Mouse (Mus musculus): ENCODE measurements around the gene Macrod2.

Macrod2 gene

GRCm38 (mm10) chr2:140911463-140911862 lies 516.4 kb downstream of the Macrod2 start:
- no peak for DNase-seq (ENCODE audit: low spot score in 2 of 2)

- DNase-seq (ENCODE audit: low spot score in 2 of 2) = no peak
Measured at GRCm38 (mm10) chr2:140912179-140912578, 517.1 kb downstream of the Macrod2 start.

GRCm38 (mm10) chr2:140912931-140913330 lies 517.8 kb downstream of the Macrod2 start:
- DNase-seq (ENCODE audit: low spot score in 2 of 2) = no peak

GRCm38 (mm10) chr2:140913679-140914412 lies 518.7 kb downstream of the Macrod2 start:
- DNase-seq (ENCODE audit: low spot score in 2 of 2) = no peak

- DNase-seq (ENCODE audit: low spot score in 2 of 2) = no peak
Measured at GRCm38 (mm10) chr2:140926922-140927321, 531.8 kb downstream of the Macrod2 start.

- no peak for DNase-seq (ENCODE audit: low spot score in 2 of 2)
Measured at GRCm38 (mm10) chr2:140934483-140934882, 539.4 kb downstream of the Macrod2 start.

- DNase-seq (ENCODE audit: low spot score in 2 of 2) = no peak
Measured at GRCm38 (mm10) chr2:140949461-140949860, 554.4 kb downstream of the Macrod2 start.

- no peak for DNase-seq (ENCODE audit: low spot score in 2 of 2)
Measured at GRCm38 (mm10) chr2:140959246-140959645, 564.1 kb downstream of the Macrod2 start.

GRCm38 (mm10) chr2:140970181-140970580 lies 575.1 kb downstream of the Macrod2 start:
- no peak for DNase-seq (ENCODE audit: low spot score in 2 of 2)

GRCm38 (mm10) chr2:140971845-140972244 lies 576.7 kb downstream of the Macrod2 start:
- DNase-seq (ENCODE audit: low spot score in 2 of 2) = no peak

GRCm38 (mm10) chr2:140985670-140986372 lies 590.7 kb downstream of the Macrod2 start:
- no peak for DNase-seq (ENCODE audit: low spot score in 2 of 2)

- DNase-seq (ENCODE audit: low spot score in 2 of 2) = no peak
Measured at GRCm38 (mm10) chr2:141003846-141004245, 608.7 kb downstream of the Macrod2 start.

- no peak for DNase-seq (ENCODE audit: low spot score in 2 of 2)
Measured at GRCm38 (mm10) chr2:141004326-141004725, 609.2 kb downstream of the Macrod2 start.

- no peak for DNase-seq (ENCODE audit: low spot score in 2 of 2)
Measured at GRCm38 (mm10) chr2:141005616-141006015, 610.5 kb downstream of the Macrod2 start.

GRCm38 (mm10) chr2:141007725-141008124 lies 612.6 kb downstream of the Macrod2 start:
- no peak for DNase-seq (ENCODE audit: low spot score in 2 of 2)

GRCm38 (mm10) chr2:141008458-141008857 lies 613.3 kb downstream of the Macrod2 start:
- DNase-seq (ENCODE audit: low spot score in 2 of 2) = no peak

GRCm38 (mm10) chr2:141013443-141014165 lies 618.5 kb downstream of the Macrod2 start:
- no peak for DNase-seq (ENCODE audit: low spot score in 2 of 2)

GRCm38 (mm10) chr2:141022971-141023370 lies 627.9 kb downstream of the Macrod2 start:
- DNase-seq (ENCODE audit: low spot score in 2 of 2) = no peak

- DNase-seq (ENCODE audit: low spot score in 2 of 2) = no peak
Measured at GRCm38 (mm10) chr2:141023916-141024315, 628.8 kb downstream of the Macrod2 start.

- DNase-seq (ENCODE audit: low spot score in 2 of 2) = no peak
Measured at GRCm38 (mm10) chr2:141024316-141025043, 629.4 kb downstream of the Macrod2 start.

- no peak for DNase-seq (ENCODE audit: low spot score in 2 of 2)
Measured at GRCm38 (mm10) chr2:141056685-141057454, 661.8 kb downstream of the Macrod2 start.

Data from frontal cortex, postnatal 14 days (tissue).